Mouse (Mus musculus): ENCODE data around the gene Ldb2. TPM values are rescaled to one million over a fixed set of nuclear protein-coding genes. Genes with fewer than 3 reads are reported as not detected.

The Ldb2 gene
- total and polyA plus RNA-seq, 3 experiments: 0.16 TPM; not detected in 2

DNA sequence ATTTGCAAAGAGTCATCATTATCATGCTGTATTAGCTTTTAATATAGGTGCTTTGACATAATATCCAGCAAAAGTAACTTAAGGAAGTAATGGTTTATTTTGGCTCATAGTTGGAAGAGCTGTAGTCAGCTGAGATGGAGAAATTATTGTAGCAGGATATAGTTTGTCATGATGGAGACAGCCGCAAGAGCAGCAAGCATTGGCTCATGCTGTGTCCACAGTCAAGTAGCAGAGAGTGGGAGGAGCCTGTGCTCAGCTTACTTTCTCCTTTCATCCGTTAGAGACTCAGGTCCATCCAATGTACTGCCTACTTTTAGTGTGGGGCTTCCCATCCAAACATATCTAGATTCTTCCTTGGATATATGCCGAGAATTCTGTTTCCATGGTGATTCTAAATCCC lies 208.7 kb downstream of the Ldb2 start:
- no peaks in the 10 kb centered on the region for H3K9me3 ChIP-seq (replicated peaks)
- no peaks in the 10 kb centered on the region for H3K27me3 ChIP-seq (ENCODE audit: insufficient read depth, low read length)
- no peak overlapping the region for H3K4me3 ChIP-seq (ENCODE audit: low read depth, low read length)
- H3K36me3 ChIP-seq (replicated peaks): no peaks in the 10 kb centered on the region
- DNase-seq (ENCODE audit: low spot score): no peak
- no peaks in the 10 kb centered on the region for H3K4me1 ChIP-seq (ENCODE audit: insufficient read depth, low read depth, low read length)
- no peak for ATAC-seq (ENCODE audit: extremely low read depth, insufficient number of reproducible peaks, low FRiP score, poor library complexity, severe bottlenecking)
- no peak for TF ChIP-seq GATA2 (IDR thresholded peaks at IDR 0.05; ENCODE audit: borderline replicate concordance, low read depth, low read length)
- TF ChIP-seq TAL1 (conservative IDR thresholded peaks at IDR 0.05; ENCODE audit: low read depth, low read length): no peak
- TF ChIP-seq POLR2AphosphoS5 (IDR thresholded peaks at IDR 0.05; ENCODE audit: insufficient replicate concordance, low read depth, low read length): no peak
- no peak for TF ChIP-seq GATA1 (IDR thresholded peaks at IDR 0.05; ENCODE audit: borderline replicate concordance, low read length)
- no peak for TF ChIP-seq CTCF (IDR thresholded peaks at IDR 0.05; ENCODE audit: low read depth, low read length)

DNA sequence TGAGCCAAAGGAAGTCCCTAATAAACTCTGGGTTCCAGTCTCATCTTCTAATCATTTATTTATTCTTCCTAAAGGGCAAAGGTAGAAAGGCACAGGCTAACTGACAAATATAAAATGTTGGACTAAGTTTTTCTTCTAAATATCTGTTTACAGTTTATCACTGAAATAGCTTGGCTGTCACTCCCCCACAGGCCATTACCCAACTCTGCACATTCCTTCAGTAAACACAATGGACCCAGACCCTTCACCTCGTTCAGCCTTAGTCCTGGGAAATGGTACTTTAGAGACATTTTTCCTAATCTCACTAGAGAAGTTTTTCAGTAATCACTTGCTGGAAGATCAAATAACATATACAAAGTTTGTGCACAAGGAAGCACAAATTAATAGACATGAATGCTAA lies 210.2 kb downstream of the Ldb2 start:
- no peaks in the 10 kb centered on the region for H3K9me3 ChIP-seq (replicated peaks)
- ATAC-seq (ENCODE audit: extremely low read depth, insufficient number of reproducible peaks, low FRiP score, poor library complexity, severe bottlenecking) (no peak), DNase-seq (ENCODE audit: low spot score) (no peak)
- TF ChIP-seq GATA2 (IDR thresholded peaks at IDR 0.05; ENCODE audit: borderline replicate concordance, low read depth, low read length) (no peak), GATA1 (IDR thresholded peaks at IDR 0.05; ENCODE audit: borderline replicate concordance, low read length) (no peak), CTCF (IDR thresholded peaks at IDR 0.05; ENCODE audit: low read depth, low read length) (no peak), POLR2AphosphoS5 (IDR thresholded peaks at IDR 0.05; ENCODE audit: insufficient replicate concordance, low read depth, low read length) (no peak), TAL1 (conservative IDR thresholded peaks at IDR 0.05; ENCODE audit: low read depth, low read length) (no peak)
- H3K4me1 ChIP-seq (ENCODE audit: insufficient read depth, low read depth, low read length): no peaks in the 10 kb centered on the region
- H3K4me3 ChIP-seq (ENCODE audit: low read depth, low read length): no peak overlapping the region
- no peaks in the 10 kb centered on the region for H3K27me3 ChIP-seq (ENCODE audit: insufficient read depth, low read length)
- no peaks in the 10 kb centered on the region for H3K36me3 ChIP-seq (replicated peaks)

DNA sequence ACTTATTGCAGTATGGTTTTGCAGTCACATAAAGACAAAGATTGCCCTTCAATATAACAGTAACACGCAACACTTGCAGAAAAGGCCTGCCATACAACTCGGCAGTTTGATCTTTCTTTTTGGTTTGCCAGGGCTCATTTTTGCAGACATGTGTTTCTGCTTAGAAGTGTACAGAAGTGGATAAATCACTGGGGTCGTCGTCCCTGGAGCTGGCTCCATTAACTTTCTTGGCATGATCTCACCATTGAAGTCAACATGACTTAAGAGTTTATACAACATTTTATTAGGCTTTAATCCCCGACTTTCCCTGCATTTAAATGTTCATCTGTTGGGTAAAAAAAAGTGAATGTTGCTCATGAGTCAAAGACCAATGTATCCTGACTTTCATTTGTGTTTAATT lies 212.9 kb downstream of the Ldb2 start:
- Histone ChIP-seq H3K4me3 (ENCODE audit: low read depth, low read length) (no peak overlapping the region), H3K36me3 (replicated peaks) (no peaks in the 10 kb centered on the region), H3K27me3 (ENCODE audit: insufficient read depth, low read length) (no peaks in the 10 kb centered on the region), H3K9me3 (replicated peaks) (no peaks in the 10 kb centered on the region), H3K4me1 (ENCODE audit: insufficient read depth, low read depth, low read length) (no peaks in the 10 kb centered on the region)
- DNase-seq (ENCODE audit: low spot score): no peak
- no peak for TF ChIP-seq CTCF (IDR thresholded peaks at IDR 0.05; ENCODE audit: low read depth, low read length)
- TF ChIP-seq GATA2 (IDR thresholded peaks at IDR 0.05; ENCODE audit: borderline replicate concordance, low read depth, low read length): no peak
- no peak for TF ChIP-seq GATA1 (IDR thresholded peaks at IDR 0.05; ENCODE audit: borderline replicate concordance, low read length)
- no peak for TF ChIP-seq POLR2AphosphoS5 (IDR thresholded peaks at IDR 0.05; ENCODE audit: insufficient replicate concordance, low read depth, low read length)
- TF ChIP-seq TAL1 (conservative IDR thresholded peaks at IDR 0.05; ENCODE audit: low read depth, low read length): no peak
- no peak for ATAC-seq (ENCODE audit: extremely low read depth, insufficient number of reproducible peaks, low FRiP score, poor library complexity, severe bottlenecking)

DNA sequence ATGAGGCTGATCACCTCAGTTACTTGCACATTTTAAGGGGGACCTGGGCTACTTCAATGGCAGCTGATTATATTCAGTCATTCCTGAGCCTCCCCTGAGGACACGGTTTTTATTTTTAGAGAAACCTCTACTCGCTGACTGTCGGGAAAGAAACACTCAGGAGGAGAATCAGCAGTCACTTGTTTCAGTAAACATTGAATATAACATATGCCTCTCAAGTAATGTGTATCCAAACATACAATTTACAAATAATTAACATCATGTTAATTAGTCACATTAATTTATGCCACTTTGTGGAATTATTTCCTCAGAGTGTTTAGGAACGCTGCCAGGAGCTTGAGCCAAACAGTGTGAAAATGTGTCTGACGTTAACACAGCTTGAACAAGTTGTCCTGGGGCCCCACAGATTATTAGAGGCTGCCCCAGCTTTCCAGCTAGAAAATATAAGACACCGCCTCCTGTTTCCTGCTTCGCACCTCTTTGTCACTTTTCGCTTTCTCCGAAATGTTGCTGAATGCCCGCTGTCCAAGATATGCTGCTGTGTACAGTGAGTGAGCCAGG lies 219.5 kb downstream of the Ldb2 start:
- DNase-seq (ENCODE audit: low spot score) (no peak), ATAC-seq (ENCODE audit: extremely low read depth, insufficient number of reproducible peaks, low FRiP score, poor library complexity, severe bottlenecking) (no peak)
- H3K4me3 ChIP-seq (ENCODE audit: low read depth, low read length): no peak overlapping the region
- TF ChIP-seq CTCF (IDR thresholded peaks at IDR 0.05; ENCODE audit: low read depth, low read length) (no peak), GATA1 (IDR thresholded peaks at IDR 0.05; ENCODE audit: borderline replicate concordance, low read length) (no peak)
- H3K27me3 ChIP-seq (ENCODE audit: insufficient read depth, low read length): no peaks in the 10 kb centered on the region
- no peaks in the 10 kb centered on the region for H3K9me3 ChIP-seq (replicated peaks)
- H3K4me1 ChIP-seq (ENCODE audit: insufficient read depth, low read depth, low read length): no peaks in the 10 kb centered on the region
- no peaks in the 10 kb centered on the region for H3K36me3 ChIP-seq (replicated peaks)

DNA sequence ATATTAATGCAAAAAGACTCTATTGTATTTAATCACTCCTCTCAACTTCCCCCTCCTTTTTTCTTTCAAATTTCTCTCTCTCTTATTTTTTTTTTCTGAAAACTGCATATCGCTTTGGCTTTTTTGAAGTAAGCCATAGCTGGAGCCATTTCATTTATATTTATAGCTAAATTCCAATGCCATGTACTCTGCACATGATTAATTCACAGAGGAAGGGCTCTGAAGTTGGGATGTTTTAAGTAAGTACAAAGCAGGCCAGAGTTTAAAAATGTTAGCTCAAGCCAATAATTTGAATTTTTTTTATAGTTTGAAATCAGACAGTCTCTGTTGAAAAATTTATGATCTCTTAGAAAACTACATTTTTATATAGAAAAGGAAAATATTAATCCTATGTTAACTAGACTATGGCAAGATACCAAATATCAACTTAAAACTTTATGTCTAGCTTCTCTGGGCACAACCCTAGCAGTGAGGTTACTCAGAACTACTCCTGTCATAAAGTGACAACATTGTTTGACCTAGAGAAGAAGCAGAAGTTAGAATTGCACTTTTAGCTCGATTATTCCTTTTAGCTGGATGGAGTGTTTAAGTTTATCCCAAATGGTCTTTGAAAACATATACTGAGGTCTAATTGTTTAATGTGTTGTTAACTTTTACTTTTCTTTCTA lies 222.7 kb downstream of the Ldb2 start:
- DNase-seq (ENCODE audit: low spot score): no peak
- H3K9me3 ChIP-seq (replicated peaks): no peaks in the 10 kb centered on the region
- no peak for ATAC-seq (ENCODE audit: extremely low read depth, insufficient number of reproducible peaks, low FRiP score, poor library complexity, severe bottlenecking)

DNA sequence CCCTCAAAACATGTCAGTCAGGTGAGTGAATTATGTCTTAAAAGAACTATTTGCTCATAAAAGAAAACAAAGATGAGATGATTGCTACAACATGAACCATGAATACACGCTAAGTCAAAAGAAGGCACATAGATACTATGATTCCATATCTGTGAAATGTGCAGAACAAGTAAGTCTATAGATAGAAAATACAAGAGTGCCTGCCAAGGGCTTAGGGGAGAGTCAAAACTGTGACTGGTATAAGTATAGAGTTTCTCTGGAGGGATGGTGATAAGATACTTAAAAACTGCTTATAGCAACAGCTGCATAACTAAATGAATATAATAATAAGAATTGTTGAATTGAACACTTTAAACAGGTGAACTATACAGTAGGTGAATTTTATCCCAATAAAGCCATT lies 224.8 kb downstream of the Ldb2 start:
- no peaks in the 10 kb centered on the region for H3K27me3 ChIP-seq (ENCODE audit: insufficient read depth, low read length)
- H3K36me3 ChIP-seq (replicated peaks): no peaks in the 10 kb centered on the region
- no peak for ATAC-seq (ENCODE audit: extremely low read depth, insufficient number of reproducible peaks, low FRiP score, poor library complexity, severe bottlenecking)
- H3K4me3 ChIP-seq (ENCODE audit: low read depth, low read length): no peak overlapping the region
- no peaks in the 10 kb centered on the region for H3K4me1 ChIP-seq (ENCODE audit: insufficient read depth, low read depth, low read length)
- TF ChIP-seq CTCF (IDR thresholded peaks at IDR 0.05; ENCODE audit: low read depth, low read length) (no peak), GATA2 (IDR thresholded peaks at IDR 0.05; ENCODE audit: borderline replicate concordance, low read depth, low read length) (no peak), TAL1 (conservative IDR thresholded peaks at IDR 0.05; ENCODE audit: low read depth, low read length) (no peak), POLR2AphosphoS5 (IDR thresholded peaks at IDR 0.05; ENCODE audit: insufficient replicate concordance, low read depth, low read length) (no peak), GATA1 (IDR thresholded peaks at IDR 0.05; ENCODE audit: borderline replicate concordance, low read length) (no peak)
- DNase-seq (ENCODE audit: low spot score): no peak
- H3K9me3 ChIP-seq (replicated peaks): no peaks in the 10 kb centered on the region

More for the DNA sequence above, 222.7 kb downstream of the Ldb2 start:
- Histone ChIP-seq H3K36me3 (replicated peaks) (no peaks in the 10 kb centered on the region), H3K4me1 (ENCODE audit: insufficient read depth, low read depth, low read length) (no peaks in the 10 kb centered on the region), H3K4me3 (ENCODE audit: low read depth, low read length) (no peak overlapping the region), H3K27me3 (ENCODE audit: insufficient read depth, low read length) (no peaks in the 10 kb centered on the region)
- no peak for TF ChIP-seq GATA2 (IDR thresholded peaks at IDR 0.05; ENCODE audit: borderline replicate concordance, low read depth, low read length)
- TF ChIP-seq GATA1 (IDR thresholded peaks at IDR 0.05; ENCODE audit: borderline replicate concordance, low read length): no peak
- no peak for TF ChIP-seq CTCF (IDR thresholded peaks at IDR 0.05; ENCODE audit: low read depth, low read length)
- no peak for TF ChIP-seq POLR2AphosphoS5 (IDR thresholded peaks at IDR 0.05; ENCODE audit: insufficient replicate concordance, low read depth, low read length)
- TF ChIP-seq TAL1 (conservative IDR thresholded peaks at IDR 0.05; ENCODE audit: low read depth, low read length): no peak

All from G1E (cell line).